Mouse (Mus musculus): ENCODE results near the gene Nup35. TPM values are rescaled to one million over a fixed set of nuclear protein-coding genes. Genes with fewer than 3 reads are reported as not detected.

Nup35 gene
- polyA plus RNA-seq, 1 experiment from 2014 or later: 60.6 TPM

DNA sequence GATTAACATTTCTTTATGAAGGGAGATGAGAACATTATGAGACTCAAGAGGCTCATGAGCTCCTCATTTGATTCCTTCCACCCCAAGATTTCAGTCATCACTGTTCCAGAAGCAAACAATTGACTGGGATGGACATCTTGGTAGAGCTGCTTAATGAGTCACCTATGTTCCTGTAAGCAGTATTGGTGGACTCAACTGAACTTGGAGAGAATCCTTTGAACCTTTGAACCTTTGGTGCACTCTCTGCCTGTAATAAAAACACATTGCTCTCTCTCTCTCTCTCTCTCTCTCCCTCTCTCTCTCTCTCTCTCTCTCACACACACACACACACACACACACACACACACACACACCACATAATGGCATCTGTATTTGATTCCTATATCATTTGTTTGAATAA is 16.4 kb upstream of the Nup35 start:
- Histone ChIP-seq H3K27me3 (no peaks in the 10 kb centered on the region), H3K9me3 (replicated peaks) (no peaks in the 10 kb centered on the region), H3K27ac (no peak overlapping the region), H3K4me2 (no peak overlapping the region), H3K4me3 (no peak overlapping the region), H3K36me3 (ENCODE audit: poor library complexity, severe bottlenecking) (no peaks in the 10 kb centered on the region), H3K4me1 (no peaks in the 10 kb centered on the region), H3K9ac (no peak overlapping the region)
- ATAC-seq: no peak

DNA sequence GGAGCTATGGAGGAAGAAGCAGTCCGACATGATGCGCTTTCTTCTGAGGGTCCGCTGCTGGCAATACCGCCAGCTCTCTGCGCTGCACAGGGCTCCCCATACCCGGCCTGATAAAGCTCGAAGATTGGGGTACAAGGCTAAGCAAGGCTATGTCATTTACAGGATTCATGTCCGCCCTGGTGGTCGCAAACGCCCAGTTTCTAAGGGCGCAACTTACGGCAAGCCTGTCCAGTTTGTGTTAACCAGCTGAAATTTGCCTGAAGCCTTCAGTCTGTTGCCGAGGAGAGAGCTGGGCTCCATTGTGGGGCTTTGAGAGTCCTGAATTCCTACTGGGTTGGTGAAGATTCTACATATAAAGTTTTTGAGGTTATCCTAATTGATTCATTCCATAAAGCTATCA is 14.3 kb upstream of the Nup35 start:
- Histone ChIP-seq H3K27ac (no peak overlapping the region), H3K27me3 (no peaks in the 10 kb centered on the region), H3K4me1 (no peaks in the 10 kb centered on the region), H3K9ac (no peak overlapping the region), H3K4me2 (no peak overlapping the region), H3K36me3 (ENCODE audit: poor library complexity, severe bottlenecking) (no peaks in the 10 kb centered on the region), H3K9me3 (replicated peaks) (no peaks in the 10 kb centered on the region), H3K4me3 (no peak overlapping the region)
- WGBS: 95% methylated on average over 13 of the region's 13 CpGs
- no peak for ATAC-seq

GRCm38 (mm10) chr2:80603771-80604426 is 13.1 kb upstream of the Nup35 start:
- peak overlapping the region; percentile 31; the same call in 1 of the 2 replicates for H3K27ac ChIP-seq

GRCm38 (mm10) chr2:80612286-80612685 is 4.8 kb upstream of the Nup35 start:
- Histone ChIP-seq H3K27me3 (no peaks in the 10 kb centered on the region), H3K27ac (no peak overlapping the region), H3K36me3 (ENCODE audit: poor library complexity, severe bottlenecking) (no peaks in the 10 kb centered on the region), H3K4me1 (peaks cover 8% of the 10 kb centered on the region), H3K4me3 (no peak overlapping the region), H3K4me2 (no peak overlapping the region), H3K9me3 (replicated peaks) (no peaks in the 10 kb centered on the region), H3K9ac (no peak overlapping the region)
- WGBS: 67% methylated on average over 1 of the region's 1 CpGs
- ATAC-seq: no peak

More at GRCm38 (mm10) chr2:80603771-80604426, 13.1 kb upstream of the Nup35 start:
- H3K36me3 ChIP-seq (ENCODE audit: poor library complexity, severe bottlenecking): no peaks in the 10 kb centered on the region
- peak; percentile 89; the same call in 1 of the 2 replicates for ATAC-seq
- no peak overlapping the region for H3K9ac ChIP-seq
- no peaks in the 10 kb centered on the region for H3K27me3 ChIP-seq
- 79% methylated on average over 19 of the region's 19 CpGs for whole genome bisulfite sequencing
- H3K4me1 ChIP-seq: no peaks in the 10 kb centered on the region
- no peak overlapping the region for H3K4me2 ChIP-seq
- H3K9me3 ChIP-seq (replicated peaks): no peaks in the 10 kb centered on the region
- H3K4me3 ChIP-seq: no peak overlapping the region

DNA sequence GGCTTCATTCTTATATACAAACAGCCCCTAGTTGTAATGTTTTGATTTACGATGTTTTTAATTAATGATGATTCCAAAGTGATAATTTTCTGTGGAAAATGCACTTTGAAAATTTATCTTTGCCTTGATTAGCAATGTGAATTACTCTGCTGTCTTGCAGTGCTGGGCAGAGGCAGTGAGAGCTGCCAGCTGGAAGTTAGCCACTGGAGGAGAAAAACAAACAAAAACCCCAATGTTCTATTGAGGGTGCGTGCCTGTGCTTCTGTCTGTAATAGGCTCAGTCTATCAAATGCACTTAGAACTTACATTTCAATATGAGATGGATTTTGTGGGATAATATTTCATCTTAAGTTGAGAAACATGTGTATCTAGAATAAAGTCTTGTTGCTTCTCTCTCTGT is 4.2 kb upstream of the Nup35 start:
- H3K9me3 ChIP-seq (replicated peaks): no peaks in the 10 kb centered on the region

DNA sequence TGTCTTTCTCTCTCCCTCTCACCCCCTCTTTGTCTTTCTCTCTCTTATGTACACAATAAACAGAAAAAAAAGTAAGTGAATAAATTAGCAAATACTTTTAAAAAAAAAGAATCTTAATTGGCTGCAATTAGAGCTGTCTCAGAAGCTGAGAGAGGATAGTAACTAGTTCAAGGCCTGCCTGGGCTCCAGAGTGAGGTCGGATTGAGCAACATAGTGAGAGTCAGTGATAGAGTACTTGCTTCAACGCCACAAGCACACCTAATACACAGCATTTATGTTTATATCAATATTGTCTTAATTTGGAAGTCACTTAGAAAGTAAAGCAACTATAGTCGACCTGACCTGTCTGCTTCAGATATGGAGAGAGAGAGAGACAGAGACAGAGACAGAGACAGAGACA is 2.0 kb downstream of the Nup35 start:
- no peaks in the 10 kb centered on the region for H3K9me3 ChIP-seq (replicated peaks)
- no peak overlapping the region for H3K4me3 ChIP-seq
- H3K4me1 ChIP-seq: peaks cover 15% of the 10 kb centered on the region
- WGBS: 79% methylated on average over 3 of the region's 3 CpGs
- H3K9ac ChIP-seq: no peak overlapping the region
- ATAC-seq: no peak
- no peak overlapping the region for H3K27ac ChIP-seq
- no peaks in the 10 kb centered on the region for H3K27me3 ChIP-seq
- no peak overlapping the region for H3K4me2 ChIP-seq
- 0 out of 2 replicates have a peak, but pooled peaks cover 4% of the 10 kb centered on the region for H3K36me3 ChIP-seq (ENCODE audit: poor library complexity, severe bottlenecking)

More for the DNA sequence above, 4.2 kb upstream of the Nup35 start:
- H3K9ac ChIP-seq: no peak overlapping the region
- H3K4me1 ChIP-seq: peaks cover 11% of the 10 kb centered on the region
- H3K27ac ChIP-seq: no peak overlapping the region
- H3K4me2 ChIP-seq: no peak overlapping the region
- H3K36me3 ChIP-seq (ENCODE audit: poor library complexity, severe bottlenecking): no peaks in the 10 kb centered on the region
- H3K4me3 ChIP-seq: no peak overlapping the region
- H3K27me3 ChIP-seq: no peaks in the 10 kb centered on the region
- ATAC-seq: no peak
- WGBS: 65% methylated on average over 2 of the region's 2 CpGs

DNA sequence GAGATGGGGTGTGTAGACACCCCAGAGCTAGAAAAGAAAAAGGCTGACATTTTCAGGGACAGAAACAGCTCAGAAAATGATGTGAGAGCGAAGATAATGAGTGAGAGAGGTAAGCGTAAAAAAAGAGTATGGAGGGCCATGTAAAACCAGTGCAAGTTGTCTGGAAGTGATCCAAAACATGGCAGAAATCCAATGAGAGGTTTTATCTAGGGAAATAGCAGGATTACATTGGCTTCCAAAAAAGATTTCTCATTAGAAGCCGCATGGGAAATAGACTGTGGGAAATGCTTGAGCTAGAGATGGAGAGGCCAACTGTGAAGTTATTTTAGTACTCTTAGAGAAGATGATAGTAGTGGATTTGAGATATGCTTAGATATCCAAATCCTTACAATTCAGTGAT is 4.9 kb downstream of the Nup35 start:
- H3K27me3 ChIP-seq: no peaks in the 10 kb centered on the region
- peaks cover 15% of the 10 kb centered on the region for H3K36me3 ChIP-seq (ENCODE audit: poor library complexity, severe bottlenecking)
- ATAC-seq: no peak
- no peak overlapping the region for H3K27ac ChIP-seq
- H3K4me1 ChIP-seq: peaks cover 11% of the 10 kb centered on the region
- no peak overlapping the region for H3K9ac ChIP-seq
- H3K4me2 ChIP-seq: no peak overlapping the region
- no peak overlapping the region for H3K4me3 ChIP-seq
- no peaks in the 10 kb centered on the region for H3K9me3 ChIP-seq (replicated peaks)
- 84% methylated on average over 3 of the region's 3 CpGs for WGBS

DNA sequence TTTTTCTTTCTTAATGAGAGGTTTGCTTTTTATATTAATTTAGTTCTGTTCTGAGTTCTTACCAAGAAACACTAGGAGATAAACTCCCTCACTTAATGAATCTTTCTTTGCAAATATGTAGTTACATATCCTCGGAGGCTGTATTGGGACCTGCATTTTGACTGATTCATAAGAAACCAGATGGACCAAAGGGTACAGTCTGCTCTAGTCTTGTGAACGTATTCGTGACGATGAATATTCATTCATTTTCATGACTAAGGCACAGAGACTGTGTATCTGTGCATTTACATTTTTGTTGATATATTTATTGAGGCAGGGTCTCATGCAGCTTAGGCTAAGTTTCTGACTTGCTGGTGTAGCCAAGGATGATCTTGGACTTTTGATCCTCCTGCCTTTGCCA is 7.5 kb downstream of the Nup35 start:
- no peak overlapping the region for H3K4me3 ChIP-seq
- no peak for ATAC-seq
- no peaks in the 10 kb centered on the region for H3K9me3 ChIP-seq (replicated peaks)
- H3K4me1 ChIP-seq: no peaks in the 10 kb centered on the region
- WGBS: 94% methylated on average over 4 of the region's 4 CpGs
- H3K4me2 ChIP-seq: no peak overlapping the region
- H3K9ac ChIP-seq: no peak overlapping the region
- H3K36me3 ChIP-seq (ENCODE audit: poor library complexity, severe bottlenecking): peaks cover 16% of the 10 kb centered on the region
- no peak overlapping the region for H3K27ac ChIP-seq
- no peaks in the 10 kb centered on the region for H3K27me3 ChIP-seq

- Histone ChIP-seq H3K9me3 (replicated peaks) (no peaks in the 10 kb centered on the region), H3K27me3 (no peaks in the 10 kb centered on the region), H3K9ac (no peak overlapping the region), H3K4me3 (no peak overlapping the region), H3K36me3 (ENCODE audit: poor library complexity, severe bottlenecking) (no peaks in the 10 kb centered on the region), H3K4me1 (no peaks in the 10 kb centered on the region), H3K27ac (no peak overlapping the region), H3K4me2 (no peak overlapping the region)
- ATAC-seq: no peak
- WGBS: 91% methylated on average over 13 of the region's 13 CpGs
These were observed 15.4 kb downstream of the Nup35 start for GRCm38 (mm10) chr2:80632336-80633026.

DNA sequence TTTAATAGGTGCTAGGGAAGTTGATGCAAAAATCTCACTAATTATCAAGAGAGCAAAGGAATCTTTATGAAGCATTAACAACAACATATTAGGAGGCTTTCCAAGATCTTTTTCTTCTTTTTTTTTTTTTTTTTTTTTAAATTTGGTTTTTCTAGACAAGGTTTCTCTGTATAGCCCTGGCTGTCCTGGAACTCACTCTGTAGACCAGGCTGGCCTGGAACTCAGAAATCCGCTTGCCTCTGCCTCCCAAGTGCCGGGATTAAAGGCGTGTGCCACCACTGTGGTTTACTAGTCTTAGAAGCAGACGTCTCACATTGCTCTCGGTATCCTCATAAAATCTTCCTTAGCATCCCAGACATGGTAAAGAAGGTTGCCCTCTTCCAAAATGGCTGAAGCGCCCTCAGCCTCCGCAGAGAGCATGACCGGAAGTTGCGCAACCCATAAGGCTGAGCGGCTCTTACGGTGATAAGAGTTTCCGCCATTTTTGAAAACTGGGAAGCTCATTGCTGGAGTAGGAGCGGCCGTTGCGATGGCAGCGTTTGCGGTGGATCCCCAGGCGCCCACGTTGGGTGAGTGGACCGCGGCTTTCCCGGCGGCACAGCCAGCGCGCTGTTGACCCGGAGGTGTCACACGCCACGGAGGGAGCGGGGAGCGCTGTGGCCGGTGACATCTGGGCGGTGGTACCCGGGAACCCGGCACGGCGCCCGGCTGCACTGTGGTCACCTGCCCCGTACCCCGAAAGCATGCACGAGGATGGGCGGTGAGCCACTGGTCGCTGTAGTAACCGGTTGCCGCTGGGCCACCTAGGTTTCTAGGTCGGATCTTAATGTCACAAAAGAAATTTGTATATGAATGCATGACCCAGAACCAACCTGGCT is 21.6 kb downstream of the Nup35 start:
- no peaks in the 10 kb centered on the region for H3K27me3 ChIP-seq
- peaks cover 10% of the 10 kb centered on the region for H3K4me1 ChIP-seq
- peak overlapping the region; percentile 79 for H3K9ac ChIP-seq
- ATAC-seq: peak; percentile 98
- peak overlapping the region; percentile 67 for H3K4me2 ChIP-seq
- H3K27ac ChIP-seq: peak overlapping the region; percentile 78
- no peaks in the 10 kb centered on the region for H3K9me3 ChIP-seq (replicated peaks)
- H3K4me3 ChIP-seq: peak overlapping the region; percentile 82
- WGBS: under 1% methylated on average over 45 of the region's 45 CpGs
- H3K36me3 ChIP-seq (ENCODE audit: poor library complexity, severe bottlenecking): peaks cover 10% of the 10 kb centered on the region

DNA sequence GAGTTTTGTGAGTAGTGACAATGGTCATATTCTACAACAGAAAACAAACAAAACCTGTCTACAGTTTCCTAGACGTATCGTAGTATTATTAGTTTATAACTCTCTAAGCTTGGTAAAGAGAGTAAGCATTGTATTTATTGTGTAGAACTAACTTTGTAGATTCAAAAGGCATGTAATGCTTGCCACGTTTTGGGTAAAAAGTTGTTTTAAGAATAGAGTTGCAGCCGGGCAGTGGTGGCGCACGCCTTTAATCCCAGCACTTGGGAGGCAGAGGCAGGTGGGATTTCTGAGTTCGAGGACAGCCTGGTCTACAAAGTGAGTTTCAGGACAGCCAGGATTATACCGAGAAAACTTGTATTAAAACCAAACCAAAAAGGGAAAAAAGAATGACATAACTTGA is 22.4 kb downstream of the Nup35 start:
- Histone ChIP-seq H3K27ac (no peak overlapping the region), H3K4me3 (peak overlapping the region; percentile 82), H3K9ac (peak overlapping the region; percentile 79), H3K36me3 (ENCODE audit: poor library complexity, severe bottlenecking) (peaks cover 18% of the 10 kb centered on the region), H3K4me1 (peaks cover 10% of the 10 kb centered on the region), H3K9me3 (replicated peaks) (no peaks in the 10 kb centered on the region), H3K27me3 (no peaks in the 10 kb centered on the region), H3K4me2 (peak overlapping the region; percentile 67)
- no peak for ATAC-seq
- 7% methylated on average over 8 of the region's 8 CpGs for WGBS

DNA sequence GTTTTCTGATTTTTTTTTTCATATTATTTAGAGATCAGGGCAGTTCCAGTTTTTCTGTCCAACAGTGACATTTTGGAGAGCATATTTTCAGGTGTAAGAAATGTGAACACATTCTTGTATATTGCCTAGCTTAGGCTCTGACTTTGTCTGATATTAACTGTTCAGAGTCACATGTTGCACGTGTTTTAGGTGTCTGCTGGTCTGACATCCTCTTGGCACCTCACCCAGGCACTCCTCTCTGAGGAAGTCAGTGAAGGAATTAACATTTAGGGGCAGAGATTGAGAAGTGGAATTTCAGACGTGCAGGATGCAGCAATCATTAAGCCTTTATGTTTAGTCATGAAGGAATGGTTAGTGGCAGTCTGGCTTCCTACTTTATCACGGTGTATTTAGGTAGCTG is 22.8 kb downstream of the Nup35 start:
- peak overlapping the region; percentile 67 for H3K4me2 ChIP-seq
- ATAC-seq: no peak
- no peaks in the 10 kb centered on the region for H3K27me3 ChIP-seq
- 57% methylated on average over 3 of the region's 3 CpGs for WGBS
- no peaks in the 10 kb centered on the region for H3K9me3 ChIP-seq (replicated peaks)
- 0 out of 2 replicates have a peak overlapping the region, but pooled peaks have one; percentile 16 for H3K9ac ChIP-seq
- peaks cover 20% of the 10 kb centered on the region for H3K36me3 ChIP-seq (ENCODE audit: poor library complexity, severe bottlenecking)
- H3K4me3 ChIP-seq: peak overlapping the region; percentile 82
- no peak overlapping the region for H3K27ac ChIP-seq
- H3K4me1 ChIP-seq: peaks cover 10% of the 10 kb centered on the region

Data from forebrain, embryonic 13.5 days (tissue).